Mouse (Mus musculus): Measurements from ENCODE around the gene Arid3b.

Gene Arid3b

DNA sequence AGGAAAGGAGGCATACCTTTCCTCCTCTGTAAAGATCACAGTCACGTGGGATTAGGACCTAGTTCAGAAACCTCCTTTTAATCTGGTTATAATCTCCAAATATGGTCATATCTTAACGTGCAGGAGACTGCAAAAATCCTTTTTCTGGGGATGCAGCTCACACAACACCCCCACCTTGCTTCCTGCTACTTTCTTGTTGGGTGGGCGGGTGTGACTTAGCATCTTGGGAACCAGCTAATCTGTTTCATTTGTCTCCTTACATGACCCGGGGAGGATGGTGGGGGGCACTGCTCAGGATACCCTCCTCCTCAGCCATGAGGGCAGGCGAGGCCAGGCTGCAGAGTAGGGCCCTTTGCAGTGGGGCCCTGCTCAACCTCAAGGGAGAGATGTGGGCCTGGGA, 61.6 kb downstream of the Arid3b start:
- no peak for DNase-seq

DNA sequence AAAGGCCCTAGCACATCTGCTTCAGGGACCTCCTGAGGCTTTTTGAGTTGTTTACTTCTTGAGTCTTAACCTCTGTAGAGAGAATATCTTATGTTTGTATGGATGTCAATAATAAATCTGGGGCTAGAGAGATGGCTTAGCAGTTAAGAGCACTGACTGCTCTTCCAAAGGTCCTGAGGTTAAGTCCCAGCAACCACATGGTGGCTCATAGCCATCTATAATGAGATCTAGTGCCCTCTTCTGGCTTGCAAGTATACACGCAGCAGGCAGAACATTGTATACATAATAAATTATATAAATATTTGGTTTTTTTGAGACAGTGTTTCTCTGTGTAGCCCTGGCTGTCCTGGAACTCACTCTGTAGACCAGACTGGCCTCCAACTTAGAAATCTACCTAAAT, 62.4 kb downstream of the Arid3b start:
- DNase-seq: no peak

GRCm38 (mm10) chr9:57773754-57774153, 62.8 kb downstream of the Arid3b start:
- peak in 1 of 2 experiments; percentile 29 for DNase-seq

- peak in 1 of 2 experiments; percentile 28 for DNase-seq
These were observed 65.8 kb downstream of the Arid3b start for GRCm38 (mm10) chr9:57770836-57771235.

- peak; percentile 56 to 58 for DNase-seq
These were observed 66.4 kb downstream of the Arid3b start for GRCm38 (mm10) chr9:57770214-57770613.

- DNase-seq: peak; percentile 75 to 87
These were observed 67.0 kb downstream of the Arid3b start for GRCm38 (mm10) chr9:57769539-57770069.

DNA sequence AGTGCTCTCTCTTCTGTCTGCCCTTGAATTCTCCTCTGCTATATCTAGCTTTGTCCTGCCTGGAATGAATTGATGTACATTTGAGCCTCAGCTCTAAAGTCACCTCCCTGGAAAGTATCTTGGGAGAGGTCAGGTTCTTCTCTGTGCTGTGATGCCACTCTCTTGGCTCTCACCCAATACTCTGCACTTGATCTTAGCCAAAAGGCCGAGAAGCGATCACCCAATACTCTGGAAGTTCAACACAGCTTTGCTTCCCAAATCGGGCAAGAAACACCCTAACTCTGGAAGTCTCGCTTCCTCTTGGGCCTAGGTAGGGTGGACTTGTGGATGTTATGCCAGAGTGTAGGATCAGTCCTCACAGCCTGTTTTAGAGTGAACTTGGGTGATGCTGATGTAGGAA, 69.4 kb downstream of the Arid3b start:
- peak in 1 of 2 experiments; percentile 25 for DNase-seq

DNA sequence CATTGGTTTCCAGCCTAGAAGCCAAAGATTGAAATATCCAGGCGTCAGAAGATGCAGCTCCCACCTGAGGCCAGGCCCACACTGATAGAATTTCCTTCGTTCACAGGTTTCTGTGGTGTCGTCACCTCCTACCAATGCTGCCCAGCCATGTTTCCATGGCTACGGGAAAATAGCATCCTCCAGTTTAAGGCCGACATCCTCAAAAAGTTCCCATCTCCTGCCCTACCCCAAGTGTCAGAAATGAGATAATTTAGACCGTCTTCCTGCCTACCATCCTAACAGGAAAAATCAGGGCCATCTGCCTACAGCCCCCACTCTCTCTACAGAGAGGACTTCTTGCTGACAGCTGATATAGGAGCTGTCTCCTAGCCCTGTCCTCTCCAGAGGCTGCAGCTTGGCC, 70.2 kb downstream of the Arid3b start:
- DNase-seq: no peak

- peak; percentile 80 to 84 for DNase-seq
These were observed 70.9 kb downstream of the Arid3b start, which contains the start of gene Clk3 for GRCm38 (mm10) chr9:57765364-57766351. TSS of gene Clk3 (minus strand) at chr9:57765860.

DNA sequence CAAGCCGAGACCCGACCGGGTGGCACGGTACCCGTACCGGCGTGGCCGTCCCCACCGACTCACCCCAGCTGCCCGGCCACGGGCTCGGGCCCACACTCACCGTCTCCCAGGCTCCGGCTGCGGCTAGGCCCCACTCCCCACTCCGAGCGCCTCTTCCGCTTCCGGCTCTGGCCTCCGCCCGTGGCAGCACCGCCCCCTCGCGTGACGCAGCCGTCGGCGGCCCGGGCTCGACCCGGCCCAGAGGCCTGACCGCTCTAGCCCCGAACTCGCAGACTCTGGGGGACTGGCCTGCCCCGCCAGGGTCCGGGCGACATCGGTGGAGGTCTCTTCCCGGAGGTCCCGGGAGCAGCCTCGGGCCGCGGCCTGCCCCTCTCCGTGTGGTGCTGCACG, 71.6 kb downstream of the Arid3b start:
- DNase-seq: peak; percentile 95 to 96

GRCm38 (mm10) chr9:57764147-57764973, 72.2 kb downstream of the Arid3b start:
- peak; percentile 63 to 72 for DNase-seq

GRCm38 (mm10) chr9:57762563-57762991, 74.0 kb downstream of the Arid3b start:
- DNase-seq: peak; percentile 54 to 57

- DNase-seq: peak; percentile 39 to 69
These were observed 74.7 kb downstream of the Arid3b start for GRCm38 (mm10) chr9:57761563-57762551.

- no peak for DNase-seq
These were observed 76.0 kb downstream of the Arid3b start for GRCm38 (mm10) chr9:57760416-57761146.

GRCm38 (mm10) chr9:57759289-57759688, 77.3 kb downstream of the Arid3b start:
- peak; percentile 73 to 74 for DNase-seq

- DNase-seq: no peak
These were observed 78.1 kb downstream of the Arid3b start for GRCm38 (mm10) chr9:57758528-57758927.

DNA sequence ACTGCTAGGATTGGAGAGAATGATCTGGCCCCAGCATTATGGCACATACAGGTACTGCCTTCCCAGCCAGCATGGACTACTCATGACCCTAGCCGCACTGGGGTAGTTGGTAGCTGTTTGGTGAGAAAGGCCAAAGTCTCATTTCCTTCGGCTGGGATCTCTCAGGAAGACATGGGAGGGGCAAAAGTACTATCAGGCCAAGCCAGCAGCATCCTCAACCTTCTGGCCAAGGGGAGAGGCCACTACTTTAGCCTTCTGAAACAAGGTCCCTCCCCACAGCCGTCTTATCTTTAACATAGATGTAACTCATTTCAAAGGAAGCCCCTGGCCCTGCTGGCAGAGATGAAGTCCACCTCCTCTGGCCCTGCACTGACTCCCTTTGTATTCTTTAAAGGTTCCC, 79.0 kb downstream of the Arid3b start:
- no peak for DNase-seq

DNA sequence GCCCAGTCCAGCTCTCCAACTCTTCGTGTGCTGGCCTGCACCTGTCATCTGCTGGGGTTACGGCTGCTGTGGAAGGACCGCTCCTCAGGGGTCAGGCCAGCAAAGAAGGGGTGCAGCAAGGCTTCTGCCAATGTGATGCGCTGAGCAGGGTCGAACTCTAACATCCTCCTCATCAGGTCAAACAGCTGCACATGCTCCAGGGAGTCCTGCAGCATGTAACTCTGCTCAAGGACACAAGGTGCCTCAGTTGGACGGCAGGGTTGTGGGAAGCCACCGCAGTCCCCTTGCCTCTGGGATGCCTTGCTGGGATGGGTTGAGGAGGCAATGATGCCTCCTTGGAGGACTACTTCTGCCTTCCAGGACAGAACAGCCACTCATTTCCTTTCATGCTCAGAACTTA, 85.7 kb downstream of the Arid3b start:
- peak in 1 of 2 experiments; percentile 18 for DNase-seq

GRCm38 (mm10) chr9:57748831-57749230, 87.8 kb downstream of the Arid3b start:
- peak in 1 of 2 experiments; percentile 11 for DNase-seq

DNA sequence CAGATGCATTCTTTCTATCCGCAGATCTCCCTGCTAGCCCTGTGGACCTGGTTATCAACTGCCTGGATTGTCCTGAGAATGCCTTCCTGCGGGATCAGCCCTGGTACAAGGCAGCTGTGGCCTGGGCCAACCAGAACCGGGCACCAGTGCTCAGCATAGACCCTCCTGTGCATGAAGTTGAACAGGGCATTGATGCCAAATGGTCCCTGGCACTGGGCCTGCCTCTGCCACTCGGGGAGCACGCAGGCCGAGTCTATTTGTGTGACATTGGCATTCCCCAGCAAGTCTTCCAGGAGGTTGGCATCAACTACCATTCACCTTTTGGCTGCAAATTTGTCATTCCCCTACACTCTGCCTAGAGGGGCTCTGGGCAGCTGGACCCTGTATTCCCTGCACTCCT, 88.5 kb downstream of the Arid3b start:
- peak in 1 of 2 experiments; percentile 14 for DNase-seq

GRCm38 (mm10) chr9:57747067-57747466, 89.5 kb downstream of the Arid3b start:
- no peak for DNase-seq

Measured in thymus, postnatal 36 days (tissue).